Mouse (Mus musculus) cerebellum, adult 9-10 months (tissue): Measurements from ENCODE around the gene Vill.

Experiments used
- DNase-seq: peaks from one replicate; pipeline ENCODE4 v3.0.0; 2022

The Vill gene

GRCm38 (mm10) chr9:119082656-119083430, 30.3 kb downstream of the Vill start:
- no peak for DNase-seq

GRCm38 (mm10) chr9:119083966-119084365, 31.4 kb downstream of the Vill start:
- DNase-seq = no peak

GRCm38 (mm10) chr9:119086451-119086850, 33.9 kb downstream of the Vill start:
- DNase-seq = no peak

GRCm38 (mm10) chr9:119087309-119087708, 34.7 kb downstream of the Vill start:
- no peak for DNase-seq

- DNase-seq = peak; percentile 72
Observed at GRCm38 (mm10) chr9:119088148-119088801, 35.7 kb downstream of the Vill start.

- no peak for DNase-seq
Observed at GRCm38 (mm10) chr9:119089437-119089836, 36.9 kb downstream of the Vill start.

- no peak for DNase-seq
Observed at GRCm38 (mm10) chr9:119090462-119090861, 37.9 kb downstream of the Vill start.

GRCm38 (mm10) chr9:119091581-119092310, 39.2 kb downstream of the Vill start:
- DNase-seq = no peak

GRCm38 (mm10) chr9:119092473-119093418, 40.2 kb downstream of the Vill start:
- peak; percentile 31 for DNase-seq

GRCm38 (mm10) chr9:119093419-119094295, 41.1 kb downstream of the Vill start, which contains the start of gene Plcd1:
Gene Plcd1, minus strand, starts transcription at chr9:119093502.
- peak; percentile 44 for DNase-seq

- DNase-seq = no peak
Observed at GRCm38 (mm10) chr9:119094462-119095109, 42.0 kb downstream of the Vill start.

- no peak for DNase-seq
Observed at GRCm38 (mm10) chr9:119100177-119100898, 47.8 kb downstream of the Vill start.

- no peak for DNase-seq
Observed at GRCm38 (mm10) chr9:119101992-119102782, 49.6 kb downstream of the Vill start, which contains the start of gene Dlec1. Gene Dlec1, plus strand, starts transcription at chr9:119102478.

GRCm38 (mm10) chr9:119102783-119103113, 50.2 kb downstream of the Vill start:
- DNase-seq = no peak

GRCm38 (mm10) chr9:119107566-119107965, 55.0 kb downstream of the Vill start:
- no peak for DNase-seq

- no peak for DNase-seq
Observed at GRCm38 (mm10) chr9:119109685-119110353, 57.2 kb downstream of the Vill start.

GRCm38 (mm10) chr9:119110640-119111039, 58.1 kb downstream of the Vill start:
- DNase-seq = no peak

- DNase-seq = no peak
Observed at GRCm38 (mm10) chr9:119114911-119115310, 62.3 kb downstream of the Vill start.
